Mouse (Mus musculus): ENCODE results near the gene Cep112. TPM values are rescaled to one million over a fixed set of nuclear protein-coding genes. Genes with fewer than 3 reads are reported as not detected.

Cep112 gene
- total and polyA plus RNA-seq, 2 experiments from 2014 or later = 8.6 to 17.2 TPM

- DNase-seq = no peak
- Histone ChIP-seq H3K4me1 (ENCODE audit: insufficient read depth) (no peaks in the 10 kb centered on the region), H3K4me2 (ENCODE audit: low read depth) (no peak overlapping the region), H3K4me3 (ENCODE audit: low read depth, low read length) (no peak overlapping the region), H3K27ac (ENCODE audit: low read depth, low read length) (no peak overlapping the region), H3K9ac (no peak overlapping the region), H3K27me3 (ENCODE audit: insufficient read depth, low read length) (no peaks in the 10 kb centered on the region), H3K36me3 (ENCODE audit: insufficient read depth) (no peaks in the 10 kb centered on the region), H3K9me3 (ENCODE audit: low read length) (no peaks in the 10 kb centered on the region)
- no peak for ATAC-seq
- WGBS = 95% methylated on average over 3 of the region's 3 CpGs
- no peak for TF ChIP-seq CTCF (IDR thresholded peaks at IDR 0.05; ENCODE audit: low read depth)
Measured at GRCm38 (mm10) chr11:108534014-108534413, 109.0 kb downstream of the Cep112 start.

GRCm38 (mm10) chr11:108552997-108553622, 128.1 kb downstream of the Cep112 start:
- Histone ChIP-seq H3K4me2 (ENCODE audit: low read depth) (no peak overlapping the region), H3K36me3 (ENCODE audit: insufficient read depth) (no peaks in the 10 kb centered on the region), H3K4me1 (ENCODE audit: insufficient read depth) (no peaks in the 10 kb centered on the region), H3K4me3 (ENCODE audit: low read depth, low read length) (no peak overlapping the region), H3K9ac (no peak overlapping the region), H3K27ac (ENCODE audit: low read depth, low read length) (no peak overlapping the region), H3K9me3 (ENCODE audit: low read length) (no peaks in the 10 kb centered on the region), H3K27me3 (ENCODE audit: insufficient read depth, low read length) (no peaks in the 10 kb centered on the region)
- DNase-seq (no peak), ATAC-seq (no peak)
- TF ChIP-seq CTCF (IDR thresholded peaks at IDR 0.05; ENCODE audit: low read depth) = no peak
- WGBS = 23% methylated on average over 4 of the region's 4 CpGs

GRCm38 (mm10) chr11:108553881-108554280, 128.9 kb downstream of the Cep112 start:
- Histone ChIP-seq H3K4me1 (ENCODE audit: insufficient read depth) (no peaks in the 10 kb centered on the region), H3K9ac (no peak overlapping the region), H3K9me3 (ENCODE audit: low read length) (no peaks in the 10 kb centered on the region), H3K4me3 (ENCODE audit: low read depth, low read length) (no peak overlapping the region), H3K4me2 (ENCODE audit: low read depth) (no peak overlapping the region), H3K27me3 (ENCODE audit: insufficient read depth, low read length) (no peaks in the 10 kb centered on the region), H3K27ac (ENCODE audit: low read depth, low read length) (no peak overlapping the region), H3K36me3 (ENCODE audit: insufficient read depth) (no peaks in the 10 kb centered on the region)
- WGBS = 89% methylated on average over 1 of the region's 1 CpGs
- no peak for TF ChIP-seq CTCF (IDR thresholded peaks at IDR 0.05; ENCODE audit: low read depth)
- ATAC-seq (no peak), DNase-seq (no peak)

- Histone ChIP-seq H3K4me2 (ENCODE audit: low read depth) (no peak overlapping the region), H3K9me3 (ENCODE audit: low read length) (no peaks in the 10 kb centered on the region), H3K9ac (no peak overlapping the region), H3K4me1 (ENCODE audit: insufficient read depth) (no peaks in the 10 kb centered on the region), H3K4me3 (ENCODE audit: low read depth, low read length) (no peak overlapping the region), H3K27me3 (ENCODE audit: insufficient read depth, low read length) (no peaks in the 10 kb centered on the region), H3K36me3 (ENCODE audit: insufficient read depth) (no peaks in the 10 kb centered on the region), H3K27ac (ENCODE audit: low read depth, low read length) (no peak overlapping the region)
- 59% methylated on average over 4 of the region's 4 CpGs for WGBS
- ATAC-seq = no peak
- DNase-seq = no peak
- no peak for TF ChIP-seq CTCF (IDR thresholded peaks at IDR 0.05; ENCODE audit: low read depth)
Measured at GRCm38 (mm10) chr11:108558544-108558943, 133.6 kb downstream of the Cep112 start.

- Histone ChIP-seq H3K36me3 (ENCODE audit: insufficient read depth) (no peaks in the 10 kb centered on the region), H3K4me1 (ENCODE audit: insufficient read depth) (no peaks in the 10 kb centered on the region), H3K4me2 (ENCODE audit: low read depth) (no peak overlapping the region), H3K4me3 (ENCODE audit: low read depth, low read length) (no peak overlapping the region), H3K27ac (ENCODE audit: low read depth, low read length) (no peak overlapping the region), H3K9me3 (ENCODE audit: low read length) (no peaks in the 10 kb centered on the region), H3K9ac (no peak overlapping the region), H3K27me3 (ENCODE audit: insufficient read depth, low read length) (no peaks in the 10 kb centered on the region)
- no peak for TF ChIP-seq CTCF (IDR thresholded peaks at IDR 0.05; ENCODE audit: low read depth)
- DNase-seq = no peak
- no peak for ATAC-seq
Measured at GRCm38 (mm10) chr11:108559506-108559905, 134.5 kb downstream of the Cep112 start.

- Histone ChIP-seq H3K36me3 (ENCODE audit: insufficient read depth) (no peaks in the 10 kb centered on the region), H3K27ac (ENCODE audit: low read depth, low read length) (no peak overlapping the region), H3K4me3 (ENCODE audit: low read depth, low read length) (no peak overlapping the region), H3K4me1 (ENCODE audit: insufficient read depth) (no peaks in the 10 kb centered on the region), H3K27me3 (ENCODE audit: insufficient read depth, low read length) (no peaks in the 10 kb centered on the region), H3K9me3 (ENCODE audit: low read length) (no peaks in the 10 kb centered on the region), H3K4me2 (ENCODE audit: low read depth) (no peak overlapping the region), H3K9ac (no peak overlapping the region)
- ATAC-seq (no peak), DNase-seq (peak; percentile 61)
- TF ChIP-seq CTCF (IDR thresholded peaks at IDR 0.05; ENCODE audit: low read depth) = no peak
- WGBS = 26% methylated on average over 5 of the region's 5 CpGs
Measured at GRCm38 (mm10) chr11:108562076-108562475, 137.1 kb downstream of the Cep112 start.

GRCm38 (mm10) chr11:108586551-108587184, 161.7 kb downstream of the Cep112 start:
- H3K27ac ChIP-seq (ENCODE audit: low read depth, low read length) = peak overlapping the region; percentile 72; the same call in 1 of the 2 replicates
- peak; percentile 20 for DNase-seq
- TF ChIP-seq CTCF (IDR thresholded peaks at IDR 0.05; ENCODE audit: low read depth) = no peak
- H3K4me1 ChIP-seq (ENCODE audit: insufficient read depth) = 0 out of 2 replicates have a peak, but pooled peaks cover 3% of the 10 kb centered on the region
- H3K27me3 ChIP-seq (ENCODE audit: insufficient read depth, low read length) = no peaks in the 10 kb centered on the region
- H3K36me3 ChIP-seq (ENCODE audit: insufficient read depth) = no peaks in the 10 kb centered on the region
- no peaks in the 10 kb centered on the region for H3K9me3 ChIP-seq (ENCODE audit: low read length)
- H3K4me3 ChIP-seq (ENCODE audit: low read depth, low read length) = no peak overlapping the region
- H3K4me2 ChIP-seq (ENCODE audit: low read depth) = no peak overlapping the region
- ATAC-seq = peak; percentile 25; the same call in 1 of the 2 replicates
- H3K9ac ChIP-seq = no peak overlapping the region
- 54% methylated on average over 7 of the region's 7 CpGs for WGBS

Measured in forebrain, postnatal 0 days (tissue).